Mouse (Mus musculus): ENCODE measurements around the gene Olfr688.

Olfr688 gene

GRCm38 (mm10) chr7:105287795-105288194 is at the start of gene Olfr688:
Olfr688 (plus strand) TSS chr7:105288095.
- no peak for DNase-seq (ENCODE audit: low spot score in 2 of 2)

GRCm38 (mm10) chr7:105247671-105248070 is 40.2 kb upstream of the Olfr688 start:
- DNase-seq (ENCODE audit: low spot score in 2 of 2), result no peak

- no peak for DNase-seq (ENCODE audit: low spot score in 2 of 2)
These were observed 39.7 kb upstream of the Olfr688 start for GRCm38 (mm10) chr7:105248197-105248596.

- no peak for DNase-seq (ENCODE audit: low spot score in 2 of 2)
These were observed 31.2 kb upstream of the Olfr688 start for GRCm38 (mm10) chr7:105256656-105257055.

GRCm38 (mm10) chr7:105272426-105272825 is 15.5 kb upstream of the Olfr688 start:
- DNase-seq (ENCODE audit: low spot score in 2 of 2), result no peak

- DNase-seq (ENCODE audit: low spot score in 2 of 2), result no peak
These were observed 2.2 kb downstream of the Olfr688 start for GRCm38 (mm10) chr7:105290051-105290450.

- DNase-seq (ENCODE audit: low spot score in 2 of 2), result no peak
These were observed 23.0 kb downstream of the Olfr688 start, which contains the start of gene Olfr689 for GRCm38 (mm10) chr7:105310865-105311264. Olfr689 (plus strand) TSS chr7:105311165.

GRCm38 (mm10) chr7:105325302-105325701 is 37.4 kb downstream of the Olfr688 start:
- no peak for DNase-seq (ENCODE audit: low spot score in 2 of 2)

GRCm38 (mm10) chr7:105334004-105334403 is 46.1 kb downstream of the Olfr688 start, which contains the start of gene Olfr690:
Olfr690 (minus strand) TSS chr7:105334104.
- DNase-seq (ENCODE audit: low spot score in 2 of 2), result no peak

Data from right cerebral cortex, adult 2 months (tissue).